Mouse (Mus musculus) heart, postnatal 0 days (tissue): Measurements from ENCODE around the gene Tbx15.

Experiments used
- CTCF ChIP-seq: IDR thresholded peaks from 2 replicates; pipeline ENCODE4 v1.5.1; 2016; ENCODE audit warnings: antibody characterized with exemption, control low read depth, low read depth
- EP300 ChIP-seq: IDR thresholded peaks from 2 replicates; pipeline ENCODE4 v1.6.1; 2016; ENCODE audit warnings: antibody characterized with exemption, low read depth

GRCm38 (mm10) chr3:99256366-99256750 lies 16.2 kb downstream of the Tbx15 start:
- no peak for TF ChIP-seq CTCF
- no peak for TF ChIP-seq EP300
